Mouse (Mus musculus): ENCODE results near the gene Vangl2. TPM values are rescaled to one million over a fixed set of nuclear protein-coding genes. Genes with fewer than 3 reads are reported as not detected.

Vangl2 gene
- polyA plus RNA-seq, 1 experiment from 2014 or later = 28.6 TPM

DNA sequence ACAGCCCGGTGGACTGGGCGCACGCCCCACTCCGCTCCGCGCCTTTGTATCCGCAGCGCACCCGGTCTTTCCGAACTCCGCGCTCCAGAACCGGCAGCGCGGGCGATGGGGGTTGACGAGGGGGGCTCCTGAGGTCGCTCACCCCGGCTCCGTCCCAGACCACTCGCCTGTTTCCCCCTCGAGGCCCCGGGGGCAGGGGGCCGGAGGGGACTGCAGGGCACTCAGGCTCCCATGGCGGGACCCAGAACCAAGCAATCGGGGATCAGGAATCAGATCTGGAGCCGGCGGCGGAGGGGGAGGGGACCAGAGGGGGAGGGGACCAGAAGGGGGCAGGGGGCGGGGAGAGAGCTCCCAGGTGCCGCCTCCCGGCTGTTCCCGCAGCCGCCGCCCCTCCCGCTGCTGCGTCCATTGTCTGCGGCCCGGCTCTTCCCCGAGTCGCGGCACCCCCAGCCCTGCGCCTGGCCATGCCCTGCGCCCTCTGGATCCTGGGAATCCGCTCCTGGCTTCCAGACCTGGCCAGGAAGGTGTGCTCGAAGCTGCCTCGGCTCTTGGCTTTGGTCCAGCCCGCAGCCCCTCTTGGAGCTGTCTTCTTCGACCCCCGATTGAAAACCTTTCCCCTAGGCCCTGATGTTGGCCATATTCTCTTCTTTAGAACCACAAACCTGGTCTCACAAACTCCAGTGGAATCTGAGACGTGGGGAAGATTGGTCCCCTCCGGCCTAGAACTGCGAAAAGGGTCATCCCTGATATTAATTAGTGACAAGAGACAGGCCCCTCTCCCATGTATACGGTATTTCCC lies 1.0 kb downstream of the Vangl2 start:
- Histone ChIP-seq H3K27ac (replicated peaks; ENCODE audit: low read depth, low read length) (peak overlapping the region; percentile 95), H3K36me3 (replicated peaks; ENCODE audit: control insufficient read depth, insufficient read depth, low read depth, low read length) (no peaks in the 10 kb centered on the region; the same call in 1 of the 2 replicates), H3K4me1 (ENCODE audit: control insufficient read depth, insufficient read depth, low read length) (peaks cover 9% of the 10 kb centered on the region), H3K9me3 (replicated peaks; ENCODE audit: control insufficient read depth, low read length) (no peaks in the 10 kb centered on the region), H3K27me3 (ENCODE audit: control insufficient read depth, insufficient read depth, low read length) (no peaks in the 10 kb centered on the region), H3K9ac (replicated peaks; ENCODE audit: low read length) (peak overlapping the region; percentile 96), H3K4me2 (ENCODE audit: low read depth, low read length) (peak overlapping the region; percentile 61), H3K4me3 (ENCODE audit: low read depth, low read length) (peak overlapping the region; percentile 90)
- 0% methylated on average over 46 of the region's 54 CpGs for WGBS
- peak; percentile 88 for ATAC-seq (replicated peaks; ENCODE audit: insufficient number of reproducible peaks, low FRiP score, low TSS enrichment, low read depth)
- peak; percentile 93 for DNase-seq (ENCODE audit: low spot score)

DNA sequence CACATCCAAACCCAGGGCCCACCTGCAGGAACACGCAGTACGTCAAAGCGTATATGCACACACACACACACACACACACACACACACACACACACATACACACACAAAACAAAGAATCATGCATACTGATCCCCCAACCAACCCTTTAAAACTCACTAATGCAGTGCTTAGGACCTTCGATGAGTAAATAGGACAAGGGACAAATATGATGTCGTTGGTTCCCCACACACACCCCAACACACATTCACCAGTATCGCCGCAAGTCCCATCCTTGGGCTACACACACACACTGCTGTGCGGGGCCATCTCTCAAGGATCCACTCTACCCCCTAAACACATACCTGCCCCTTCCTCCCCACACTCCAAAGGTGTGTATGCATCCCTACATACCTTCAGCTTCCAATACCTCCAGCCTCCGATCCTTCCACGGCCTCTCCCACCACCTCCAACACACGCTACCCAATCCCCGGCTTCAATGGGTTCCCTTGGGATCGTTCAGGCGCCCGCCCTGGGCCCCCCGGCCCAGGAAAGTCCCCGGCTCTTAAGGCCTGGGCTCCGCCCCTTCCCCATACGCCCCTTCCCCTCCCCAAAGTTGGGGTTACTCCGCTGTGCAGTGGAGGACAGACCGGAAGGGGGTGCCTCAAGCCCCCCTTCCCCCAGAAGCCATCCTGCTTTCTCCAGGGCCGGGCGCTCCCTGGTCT lies 1.9 kb downstream of the Vangl2 start:
- Histone ChIP-seq H3K9me3 (replicated peaks; ENCODE audit: control insufficient read depth, low read length) (no peaks in the 10 kb centered on the region), H3K27me3 (ENCODE audit: control insufficient read depth, insufficient read depth, low read length) (no peaks in the 10 kb centered on the region), H3K27ac (replicated peaks; ENCODE audit: low read depth, low read length) (peak overlapping the region; percentile 95), H3K36me3 (replicated peaks; ENCODE audit: control insufficient read depth, insufficient read depth, low read depth, low read length) (no peaks in the 10 kb centered on the region; the same call in 1 of the 2 replicates), H3K4me3 (ENCODE audit: low read depth, low read length) (peak overlapping the region; percentile 90), H3K4me2 (ENCODE audit: low read depth, low read length) (peak overlapping the region; percentile 61), H3K9ac (replicated peaks; ENCODE audit: low read length) (peak overlapping the region; percentile 96), H3K4me1 (ENCODE audit: control insufficient read depth, insufficient read depth, low read length) (peaks cover 9% of the 10 kb centered on the region)
- DNase-seq (ENCODE audit: low spot score) (peak; percentile 83), ATAC-seq (replicated peaks; ENCODE audit: insufficient number of reproducible peaks, low FRiP score, low TSS enrichment, low read depth) (peak; percentile 76)
- 1% methylated on average over 23 of the region's 23 CpGs for WGBS

DNA sequence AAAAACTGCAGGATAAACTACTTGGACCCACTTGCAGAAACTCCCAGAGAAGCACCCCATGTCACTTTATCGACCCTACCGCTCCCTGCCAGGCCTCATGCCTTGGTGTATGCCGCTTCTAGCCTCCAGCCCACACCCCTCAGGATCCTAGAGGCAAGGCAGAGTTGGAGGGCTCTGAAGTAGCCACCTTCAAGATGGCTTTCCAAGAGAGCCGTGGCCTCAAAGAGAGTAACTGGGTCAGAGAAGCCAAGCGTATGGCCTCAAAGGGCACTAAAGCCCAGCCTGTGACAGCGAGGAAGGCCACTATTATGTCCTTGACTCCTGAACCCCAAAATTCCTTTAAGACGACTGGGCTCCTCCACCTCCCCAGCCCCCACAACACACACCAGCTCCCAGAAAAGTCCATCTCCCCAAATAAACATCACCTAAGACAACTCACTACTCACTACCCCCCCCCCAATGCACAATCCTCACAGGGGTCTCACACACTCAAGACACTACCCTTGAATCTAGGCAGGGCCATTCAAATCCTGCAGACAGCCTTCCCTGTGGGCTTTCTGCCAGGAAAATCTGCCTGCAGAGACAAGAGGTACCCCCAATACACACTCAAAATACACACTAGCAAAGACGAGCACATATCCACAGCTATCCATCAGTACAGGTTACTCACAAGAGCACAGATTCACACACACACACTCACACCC lies 2.9 kb downstream of the Vangl2 start:
- Histone ChIP-seq H3K9me3 (replicated peaks; ENCODE audit: control insufficient read depth, low read length) (no peaks in the 10 kb centered on the region), H3K27me3 (ENCODE audit: control insufficient read depth, insufficient read depth, low read length) (no peaks in the 10 kb centered on the region), H3K4me2 (ENCODE audit: low read depth, low read length) (peak overlapping the region; percentile 61), H3K9ac (replicated peaks; ENCODE audit: low read length) (peak overlapping the region; percentile 96), H3K27ac (replicated peaks; ENCODE audit: low read depth, low read length) (no peak overlapping the region), H3K4me1 (ENCODE audit: control insufficient read depth, insufficient read depth, low read length) (peaks cover 9% of the 10 kb centered on the region), H3K36me3 (replicated peaks; ENCODE audit: control insufficient read depth, insufficient read depth, low read depth, low read length) (no peaks in the 10 kb centered on the region; the same call in 1 of the 2 replicates), H3K4me3 (ENCODE audit: low read depth, low read length) (peak overlapping the region; percentile 90)
- 42% methylated on average over 8 of the region's 8 CpGs for WGBS
- no peak for ATAC-seq (replicated peaks; ENCODE audit: insufficient number of reproducible peaks, low FRiP score, low TSS enrichment, low read depth)
- DNase-seq (ENCODE audit: low spot score) = no peak

DNA sequence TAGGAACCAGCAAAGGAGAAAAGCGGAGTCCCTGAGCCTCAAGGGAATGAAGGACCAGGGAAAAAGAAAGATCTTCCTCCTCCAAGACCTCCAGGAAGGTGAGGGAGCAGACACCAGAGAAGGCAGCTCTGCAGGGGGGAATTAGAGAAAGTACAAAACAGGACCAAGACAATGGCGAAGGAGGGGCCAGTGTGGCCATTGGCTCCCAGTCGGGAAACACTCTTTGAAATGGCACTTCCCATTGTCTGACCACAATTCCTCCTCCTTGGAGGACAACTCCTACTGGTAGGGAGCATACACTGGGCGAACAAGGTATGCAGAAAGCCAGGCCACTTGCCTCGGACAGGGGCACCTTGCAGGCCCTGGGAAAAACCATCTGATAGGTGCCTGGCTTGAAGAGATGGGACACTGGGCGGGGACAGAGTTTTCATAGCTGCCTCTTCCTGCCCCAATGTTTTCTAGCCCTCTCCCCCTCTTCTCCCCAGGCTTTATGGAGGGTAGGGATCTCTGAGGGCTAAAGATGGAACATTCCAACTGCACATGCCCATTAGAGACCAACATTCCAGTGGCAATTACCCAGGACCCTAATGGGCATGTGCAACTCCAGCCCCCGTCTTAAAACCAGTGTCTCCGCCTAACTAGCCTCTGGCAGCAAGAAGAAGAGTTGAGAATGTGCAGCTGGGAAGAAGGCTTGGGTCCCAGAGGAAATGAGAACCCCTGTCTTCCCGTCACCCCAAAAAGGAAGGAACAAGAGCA lies 3.9 kb downstream of the Vangl2 start:
- 39% methylated on average over 9 of the region's 9 CpGs for WGBS
- Histone ChIP-seq H3K9ac (replicated peaks; ENCODE audit: low read length) (peak overlapping the region; percentile 25; the same call in 1 of the 2 replicates), H3K9me3 (replicated peaks; ENCODE audit: control insufficient read depth, low read length) (no peaks in the 10 kb centered on the region), H3K27ac (replicated peaks; ENCODE audit: low read depth, low read length) (no peak overlapping the region), H3K4me3 (ENCODE audit: low read depth, low read length) (peak overlapping the region; percentile 90; the same call in 1 of the 2 replicates), H3K4me1 (ENCODE audit: control insufficient read depth, insufficient read depth, low read length) (peaks cover 9% of the 10 kb centered on the region), H3K27me3 (ENCODE audit: control insufficient read depth, insufficient read depth, low read length) (no peaks in the 10 kb centered on the region), H3K4me2 (ENCODE audit: low read depth, low read length) (peak overlapping the region; percentile 61), H3K36me3 (replicated peaks; ENCODE audit: control insufficient read depth, insufficient read depth, low read depth, low read length) (no peaks in the 10 kb centered on the region; the same call in 1 of the 2 replicates)
- DNase-seq (ENCODE audit: low spot score) (no peak), ATAC-seq (replicated peaks; ENCODE audit: insufficient number of reproducible peaks, low FRiP score, low TSS enrichment, low read depth) (no peak)

DNA sequence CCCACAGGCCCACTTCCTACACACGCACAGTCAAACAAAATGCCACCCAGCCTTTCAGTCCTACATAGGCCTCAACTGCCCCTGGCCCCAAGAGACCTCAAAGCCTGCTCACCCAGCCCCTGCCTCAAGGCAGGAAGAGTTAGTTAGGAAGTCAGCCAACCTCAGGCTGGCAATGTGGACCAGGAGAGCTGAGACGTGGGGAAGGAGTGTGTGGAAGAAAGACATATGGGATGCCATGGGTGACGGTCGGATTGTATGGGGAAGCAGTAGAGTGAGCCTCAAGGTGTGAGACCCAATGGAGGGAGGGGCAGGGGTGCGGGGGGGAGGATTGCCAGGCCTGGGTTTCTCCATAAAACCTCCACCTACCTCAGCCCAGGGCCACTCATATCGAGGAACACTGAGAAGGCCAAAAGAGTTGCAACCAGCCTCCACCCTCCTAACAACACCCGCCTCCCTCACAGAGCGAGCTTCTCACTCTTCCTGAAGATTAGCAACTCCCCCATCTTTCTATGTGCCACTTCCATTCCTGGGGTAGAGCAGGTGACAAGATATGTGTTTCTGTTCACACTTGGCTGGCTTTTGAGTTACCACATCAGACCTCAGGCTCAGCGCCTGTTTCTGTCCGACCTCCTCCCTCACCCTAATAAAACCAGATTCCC lies 8.3 kb downstream of the Vangl2 start:
- Histone ChIP-seq H3K27me3 (ENCODE audit: control insufficient read depth, insufficient read depth, low read length) (no peaks in the 10 kb centered on the region), H3K4me1 (ENCODE audit: control insufficient read depth, insufficient read depth, low read length) (peaks cover 24% of the 10 kb centered on the region), H3K4me3 (ENCODE audit: low read depth, low read length) (no peak overlapping the region), H3K36me3 (replicated peaks; ENCODE audit: control insufficient read depth, insufficient read depth, low read depth, low read length) (no peaks in the 10 kb centered on the region; the same call in 1 of the 2 replicates), H3K27ac (replicated peaks; ENCODE audit: low read depth, low read length) (no peak overlapping the region), H3K4me2 (ENCODE audit: low read depth, low read length) (no peak overlapping the region), H3K9ac (replicated peaks; ENCODE audit: low read length) (no peak overlapping the region), H3K9me3 (replicated peaks; ENCODE audit: control insufficient read depth, low read length) (no peaks in the 10 kb centered on the region)
- WGBS = 79% methylated on average over 10 of the region's 10 CpGs
- DNase-seq (ENCODE audit: low spot score) (no peak), ATAC-seq (replicated peaks; ENCODE audit: insufficient number of reproducible peaks, low FRiP score, low TSS enrichment, low read depth) (no peak)

DNA sequence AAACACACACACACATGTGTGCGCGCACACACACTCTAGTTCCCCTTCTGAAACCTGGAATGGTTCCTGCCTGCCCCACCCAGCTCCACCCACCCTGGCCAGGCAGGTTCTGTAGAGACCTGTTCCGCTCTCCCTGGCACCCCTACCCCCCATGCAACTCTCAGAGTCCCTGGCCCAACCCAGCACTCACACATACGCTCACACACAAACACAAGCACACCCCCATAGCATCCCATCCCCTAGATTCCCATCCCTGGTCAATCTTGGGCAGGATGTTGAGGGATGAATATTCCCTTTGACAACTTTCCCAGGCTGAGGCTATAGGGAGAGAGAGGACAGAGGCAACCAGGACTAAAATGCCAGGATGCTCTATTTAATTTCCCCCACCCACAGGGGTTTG lies 8.9 kb downstream of the Vangl2 start:
- no peaks in the 10 kb centered on the region; the same call in 1 of the 2 replicates for H3K36me3 ChIP-seq (replicated peaks; ENCODE audit: control insufficient read depth, insufficient read depth, low read depth, low read length)
- WGBS = 81% methylated on average over 4 of the region's 4 CpGs
- no peak for DNase-seq (ENCODE audit: low spot score)
- no peak overlapping the region for H3K4me3 ChIP-seq (ENCODE audit: low read depth, low read length)
- H3K4me1 ChIP-seq (ENCODE audit: control insufficient read depth, insufficient read depth, low read length) = peaks cover 22% of the 10 kb centered on the region
- no peak for ATAC-seq (replicated peaks; ENCODE audit: insufficient number of reproducible peaks, low FRiP score, low TSS enrichment, low read depth)
- no peak overlapping the region for H3K4me2 ChIP-seq (ENCODE audit: low read depth, low read length)
- no peaks in the 10 kb centered on the region for H3K9me3 ChIP-seq (replicated peaks; ENCODE audit: control insufficient read depth, low read length)
- H3K9ac ChIP-seq (replicated peaks; ENCODE audit: low read length) = no peak overlapping the region
- H3K27ac ChIP-seq (replicated peaks; ENCODE audit: low read depth, low read length) = no peak overlapping the region
- H3K27me3 ChIP-seq (ENCODE audit: control insufficient read depth, insufficient read depth, low read length) = no peaks in the 10 kb centered on the region
